Mouse (Mus musculus) forebrain, embryonic 11.5 days (tissue): ENCODE results near the gene Tfe3. TPM values are rescaled to one million over a fixed set of nuclear protein-coding genes. Genes with fewer than 3 reads are reported as not detected.
"Not testable (repeated sequence)": the region's sequence is repeated elsewhere in the genome, so short reads cannot be mapped to it uniquely, and the experiment has no call there.

ENCODE experiments used
- ATAC-seq: fragments of 200-750 bp; cut with Nextera tagmentation; replicated peaks from 2 replicates; pipeline ENCODE4 v1.8.0; 2017; ENCODE audit warnings: moderate TSS enrichment; ENCODE audit not compliant: low FRiP score
- DNase-seq: peaks from one replicate; pipeline ENCODE4 v3.0.0-alpha.2; 2017; ENCODE audit warnings: low spot score
- H3K27ac ChIP-seq: fragments of 300-500 bp; sonication (generic); 2 replicates; pipeline ENCODE4 v1.5.1; 2014; ENCODE audit warnings: low read depth, low read length
- H3K27me3 ChIP-seq: fragments of 300-500 bp; sonication (generic); 2 replicates; pipeline ENCODE4 v1.6.1; 2014; ENCODE audit warnings: mild to moderate bottlenecking, low read length, mixed read lengths; ENCODE audit not compliant: control insufficient read depth, insufficient read depth
- H3K36me3 ChIP-seq: fragments of 300-500 bp; sonication (generic); 2 replicates; pipeline ENCODE4 v1.6.1; 2014; ENCODE audit warnings: mild to moderate bottlenecking, low read length, moderate library complexity, mixed read lengths; ENCODE audit not compliant: control insufficient read depth, insufficient read depth
- H3K4me1 ChIP-seq: fragments of 300-500 bp; sonication (generic); replicated peaks from 2 replicates; pipeline ENCODE4 v1.6.1; 2014; ENCODE audit warnings: low read length, mixed read lengths; ENCODE audit not compliant: control insufficient read depth, insufficient read depth
- H3K4me2 ChIP-seq: fragments of 300-500 bp; sonication (generic); 2 replicates; pipeline ENCODE4 v1.6.1; 2014; ENCODE audit warnings: low read depth, mild to moderate bottlenecking, low read length, moderate library complexity, mixed read lengths; ENCODE audit not compliant: severe bottlenecking
- H3K4me3 ChIP-seq: fragments of 300-500 bp; sonication (generic); 2 replicates; pipeline ENCODE4 v1.5.1; 2014; ENCODE audit warnings: low read depth, low read length
- H3K9ac ChIP-seq: fragments of 300-500 bp; sonication (generic); 2 replicates; pipeline ENCODE4 v1.6.1; 2014; ENCODE audit warnings: low read length
- H3K9me3 ChIP-seq: fragments of 300-500 bp; sonication (generic); 2 replicates; pipeline ENCODE4 v1.6.1; 2016; ENCODE audit warnings: low read length, mixed read lengths; ENCODE audit not compliant: control insufficient read depth
- WGBS: fragments of 180-500 bp; shearing (Covaris S2); extraction: QIAGEN DNeasy Blood & Tissue Kit; methylation state at CpG from one replicate; pipeline ENCODE4 v1.1.7; 2014; 5-methylcytosine and 5-hydroxymethylcytosine counted together
- polyA plus RNA-seq: library from polyadenylated mRNA; unstranded; fragments of >200 nt; fragmentation: Nextera tagmentation; extraction: Ambion mirVana; gene quantifications from 2 replicates; pipeline ENCODE4 v1.2.1, GENCODE M21; 2014

Gene Tfe3
- polyA plus RNA-seq = 23.6 and 24.8 TPM in 2 replicates

- ATAC-seq = peak; percentile 94
- Histone ChIP-seq H3K4me1 (peaks cover 2% of the 10 kb centered on the region; the same call in 1 of the 2 replicates), H3K4me3 (peak within 1 kb of the TSS; percentile 58), H3K9ac (peak within 1 kb of the TSS; percentile 51), H3K4me2 (peak within 1 kb of the TSS; percentile 68), H3K36me3 (no peaks in the 10 kb centered on the region), H3K9me3 (no peaks in the 10 kb centered on the region), H3K27ac (no peak within 1 kb of the TSS), H3K27me3 (no peaks in the 10 kb centered on the region)
- 19% methylated on average over 36 of the region's 38 CpGs for WGBS
- DNase-seq = peak; percentile 91
Measured at GRCm38 (mm10) chrX:7762137-7762920, at the start of gene Tfe3. TSS of gene Tfe3 (plus strand) at chrX:7762560.

DNA sequence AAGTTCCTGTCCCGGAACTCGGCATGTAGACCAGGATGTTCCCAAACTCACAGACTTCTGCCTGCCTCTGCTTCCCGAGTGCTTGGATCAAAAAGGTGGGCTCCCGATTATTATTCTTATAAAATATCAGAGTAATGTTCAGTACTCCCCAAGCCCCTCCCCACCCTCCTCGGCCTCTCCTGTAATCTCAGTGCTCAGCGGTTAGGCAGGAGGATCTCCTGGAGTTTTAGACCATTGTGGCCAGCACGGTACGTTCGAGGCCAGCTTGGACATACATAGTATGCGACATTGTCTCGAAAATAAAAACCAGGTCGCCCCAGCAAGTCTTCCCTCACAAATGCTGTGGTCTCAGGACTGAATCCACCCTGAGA, 48.6 kb upstream of the Tfe3 start:
- Histone ChIP-seq H3K9ac (peak overlapping the region; percentile 32; the same call in 1 of the 2 replicates), H3K4me3 (peak overlapping the region; percentile 26), H3K4me2 (peak overlapping the region; percentile 43)
- DNase-seq, H3K4me1 ChIP-seq, ATAC-seq, H3K27ac ChIP-seq, H3K9me3 ChIP-seq, H3K27me3 ChIP-seq, H3K36me3 ChIP-seq: not testable (repeated sequence)
- 31% methylated on average over 5 of the region's 12 CpGs for WGBS

- not testable (repeated sequence) for H3K36me3 ChIP-seq, H3K27me3 ChIP-seq, H3K4me1 ChIP-seq, H3K9me3 ChIP-seq, H3K27ac ChIP-seq
- H3K4me2 ChIP-seq = peak within 1 kb of the TSS; percentile 43
- H3K4me3 ChIP-seq = peak within 1 kb of the TSS; percentile 26
- WGBS = 18% methylated on average over 37 of the region's 60 CpGs
- ATAC-seq = peak; percentile 97
- DNase-seq = peak; percentile 90
- peak within 1 kb of the TSS; percentile 32; the same call in 1 of the 2 replicates for H3K9ac ChIP-seq
Measured at GRCm38 (mm10) chrX:7714135-7714899, 48.0 kb upstream of the Tfe3 start, which contains the start of gene Wdr45. TSS of gene Wdr45 (plus strand) at chrX:7714333.

DNA sequence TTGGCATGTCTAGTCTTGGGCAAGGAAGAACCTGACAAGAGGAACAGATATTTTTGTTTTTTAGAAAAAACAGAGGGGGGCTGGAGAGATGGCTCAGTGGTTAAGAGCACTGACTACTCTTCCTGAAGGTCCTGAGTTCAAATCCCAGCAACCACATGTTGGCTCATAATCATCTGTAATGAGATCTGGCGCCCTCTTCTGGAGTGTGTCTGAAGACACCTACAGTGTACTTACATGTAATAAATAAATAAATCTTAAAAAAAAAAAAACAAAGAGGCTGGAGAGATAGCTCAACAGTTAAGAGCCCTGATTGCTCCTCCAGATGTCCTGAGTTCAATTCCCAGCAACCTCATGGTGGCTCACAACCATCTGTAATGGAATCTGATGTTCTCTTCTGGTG, 46.3 kb upstream of the Tfe3 start:
- not testable (repeated sequence) for H3K9me3 ChIP-seq, H3K9ac ChIP-seq, DNase-seq, H3K36me3 ChIP-seq, H3K27me3 ChIP-seq, H3K4me3 ChIP-seq, H3K4me2 ChIP-seq, H3K27ac ChIP-seq, ATAC-seq, H3K4me1 ChIP-seq
- WGBS = 38% methylated on average over 1 of the region's 1 CpGs

DNA sequence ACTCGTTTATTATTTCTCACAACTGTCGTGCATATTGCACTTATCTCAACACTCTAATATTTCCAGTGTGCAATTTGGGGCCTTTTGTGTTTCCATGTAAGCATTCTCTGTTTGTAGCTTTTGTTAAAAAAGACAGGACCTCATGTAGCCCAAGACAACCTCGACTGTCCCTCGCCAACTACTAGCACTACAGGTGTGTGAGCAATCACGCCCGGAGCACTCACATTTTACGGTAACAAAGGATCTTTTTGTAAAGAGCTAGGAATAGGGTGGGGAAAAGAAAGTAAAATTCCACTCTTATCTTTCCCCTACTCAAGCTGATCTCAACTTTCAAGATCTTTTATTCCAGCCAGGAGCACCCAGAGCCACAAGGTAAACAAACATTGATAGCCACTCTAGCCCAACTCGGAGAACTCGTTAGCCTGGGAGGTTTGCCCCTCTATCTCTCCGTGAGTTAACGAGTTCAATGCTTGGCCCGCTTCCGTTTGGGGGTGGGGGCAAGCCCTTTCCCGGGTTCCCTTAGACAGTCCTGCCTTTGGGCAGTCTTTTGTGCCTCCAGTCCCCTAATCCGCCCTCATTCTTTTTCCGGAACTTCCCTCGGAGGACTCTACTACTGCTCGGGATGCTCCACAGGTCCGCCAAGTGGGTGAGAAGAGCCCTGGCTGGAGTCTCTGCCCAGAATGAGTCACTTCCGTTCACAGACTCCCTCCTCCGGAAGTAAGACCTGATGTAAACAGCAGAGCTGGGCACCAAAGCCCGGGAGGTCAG, 40.7 kb upstream of the Tfe3 start, which contains the start of gene Gm45208:
Gene Gm45208, plus strand, starts transcription at position 732 of the 768 bp plus-strand sequence.
- H3K36me3 ChIP-seq = no peaks in the 10 kb centered on the region; the same call in 1 of the 2 replicates
- H3K4me2 ChIP-seq = peak within 1 kb of the TSS; percentile 57
- H3K27ac ChIP-seq = peak within 1 kb of the TSS; percentile 79
- H3K4me3 ChIP-seq = peak within 1 kb of the TSS; percentile 46
- 23% methylated on average over 22 of the region's 22 CpGs for WGBS
- DNase-seq = peak; percentile 72
- peak within 1 kb of the TSS; percentile 63 for H3K9ac ChIP-seq
- H3K9me3 ChIP-seq = no peaks in the 10 kb centered on the region
- peak; percentile 82 for ATAC-seq
- H3K4me1 ChIP-seq = no peaks in the 10 kb centered on the region
- no peaks in the 10 kb centered on the region for H3K27me3 ChIP-seq

DNA sequence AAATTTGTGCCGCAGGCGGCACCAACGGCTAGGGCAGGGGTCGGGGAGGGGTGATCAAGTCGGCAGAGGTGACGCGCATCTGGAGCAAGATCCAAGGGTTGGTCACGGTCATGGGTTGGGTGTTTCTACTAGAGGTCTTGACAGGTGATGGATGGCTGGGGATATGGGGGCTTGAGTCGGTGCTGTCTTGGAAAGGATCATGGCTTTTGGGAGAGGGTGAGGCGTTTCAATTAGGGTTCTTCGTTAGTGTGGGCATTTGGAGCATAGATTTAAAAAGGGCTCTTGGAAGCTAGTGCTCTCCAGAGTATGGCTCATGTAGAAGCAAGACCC, 40.1 kb upstream of the Tfe3 start:
- Histone ChIP-seq H3K27ac (0 out of 2 replicates have a peak overlapping the region, but pooled peaks have one; percentile 79), H3K9ac (peak overlapping the region; percentile 63), H3K9me3 (no peaks in the 10 kb centered on the region), H3K4me3 (peak overlapping the region; percentile 46), H3K4me1 (no peaks in the 10 kb centered on the region), H3K27me3 (no peaks in the 10 kb centered on the region), H3K4me2 (peak overlapping the region; percentile 57), H3K36me3 (no peaks in the 10 kb centered on the region; the same call in 1 of the 2 replicates)
- 24% methylated on average over 11 of the region's 11 CpGs for WGBS
- DNase-seq (no peak), ATAC-seq (no peak)

- DNase-seq (no peak), ATAC-seq (no peak)
- Histone ChIP-seq H3K9me3 (no peaks in the 10 kb centered on the region), H3K27me3 (no peaks in the 10 kb centered on the region), H3K4me2 (peak overlapping the region; percentile 57), H3K36me3 (no peaks in the 10 kb centered on the region; the same call in 1 of the 2 replicates), H3K4me1 (no peaks in the 10 kb centered on the region), H3K4me3 (peak overlapping the region; percentile 46), H3K27ac (no peak overlapping the region), H3K9ac (no peak overlapping the region)
- WGBS = 39% methylated on average over 4 of the region's 4 CpGs
Measured at GRCm38 (mm10) chrX:7722691-7723090, 39.7 kb upstream of the Tfe3 start.

DNA sequence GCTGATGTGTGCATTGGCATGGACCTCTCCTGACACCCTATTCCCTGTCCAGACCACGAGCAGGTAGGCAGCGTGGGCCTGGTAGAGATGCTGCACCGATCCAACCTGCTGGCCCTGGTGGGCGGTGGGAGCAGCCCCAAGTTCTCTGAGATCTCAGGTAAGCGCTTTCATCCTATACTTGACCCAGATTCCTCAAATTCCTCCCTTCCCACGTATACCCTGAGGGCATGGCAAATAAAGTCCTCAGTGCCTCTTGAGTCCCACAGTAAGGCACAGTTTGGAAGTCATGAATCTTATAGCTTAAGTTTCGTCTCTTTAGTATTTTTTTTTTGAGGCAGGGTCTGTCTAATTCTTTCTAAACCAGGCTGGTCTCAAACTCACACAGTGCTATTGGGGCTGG, 38.2 kb upstream of the Tfe3 start:
- Histone ChIP-seq H3K9ac (no peak overlapping the region), H3K27ac (no peak overlapping the region), H3K36me3 (no peaks in the 10 kb centered on the region; the same call in 1 of the 2 replicates), H3K4me3 (no peak overlapping the region), H3K4me2 (no peak overlapping the region), H3K27me3 (no peaks in the 10 kb centered on the region), H3K4me1 (no peaks in the 10 kb centered on the region), H3K9me3 (no peaks in the 10 kb centered on the region)
- DNase-seq (no peak), ATAC-seq (no peak)
- 79% methylated on average over 7 of the region's 7 CpGs for WGBS
